Mouse (Mus musculus): ENCODE results near the gene Olfr690. TPM values are rescaled to one million over a fixed set of nuclear protein-coding genes. Genes with fewer than 3 reads are reported as not detected.

Olfr690 gene
- total RNA-seq, 2 experiments from 2014 or later, result not detected

DNA sequence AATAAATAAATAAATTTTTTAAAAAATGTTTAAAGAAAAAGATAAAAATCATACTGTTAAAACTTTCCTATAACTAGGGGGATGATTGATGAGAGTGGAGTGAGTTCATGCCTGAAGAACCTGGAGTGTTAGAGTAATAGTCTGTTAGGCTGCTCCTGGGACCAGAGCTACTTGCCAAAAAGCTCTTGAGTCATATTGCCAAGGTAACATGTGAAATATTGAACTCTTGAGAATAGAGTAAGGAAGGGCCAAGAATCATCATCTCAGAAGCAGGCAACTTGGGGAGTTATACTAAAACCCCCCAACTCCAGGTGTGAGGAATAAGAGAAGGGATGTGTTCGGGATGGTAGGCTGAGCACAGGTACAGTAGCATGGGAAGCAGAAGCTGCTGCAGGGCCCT lies 23.0 kb downstream of the Olfr690 start, which contains the start of gene Olfr689:
TSS of gene Olfr689 (plus strand) at position 301 of the 400 bp plus-strand sequence.
- no peak for DNase-seq
- no peak for TF ChIP-seq CTCF (IDR thresholded peaks at IDR 0.05)
- intact Hi-C loops (cut with DNase I), result no loop called here
- Histone ChIP-seq H3K27ac (no peak within 1 kb of the TSS), H3K4me3 (no peak within 1 kb of the TSS)

DNA sequence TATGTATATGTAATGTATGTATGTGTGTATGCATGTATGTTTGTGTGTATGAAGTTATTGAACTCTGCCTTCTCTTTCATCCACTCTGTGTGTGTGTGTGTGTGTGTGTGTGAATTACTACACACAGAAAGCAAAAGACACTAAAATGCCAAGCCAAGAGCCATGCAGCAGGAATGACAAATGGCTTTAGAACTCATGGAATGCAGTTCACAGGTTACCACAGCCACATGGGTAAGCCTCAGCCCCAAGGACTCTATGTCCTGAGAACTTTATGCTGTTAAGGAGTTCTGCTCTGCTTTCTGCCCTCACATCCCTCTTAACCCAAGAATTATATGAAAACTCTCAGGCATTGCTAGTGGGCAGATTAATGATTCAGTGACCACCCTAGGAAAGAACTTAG lies 43.9 kb downstream of the Olfr690 start:
- no peak for TF ChIP-seq CTCF (IDR thresholded peaks at IDR 0.05)
- no peak for DNase-seq
- no peak overlapping the region for H3K4me3 ChIP-seq
- intact Hi-C loops (cut with DNase I), result no loop called here
- H3K27ac ChIP-seq, result no peak overlapping the region

DNA sequence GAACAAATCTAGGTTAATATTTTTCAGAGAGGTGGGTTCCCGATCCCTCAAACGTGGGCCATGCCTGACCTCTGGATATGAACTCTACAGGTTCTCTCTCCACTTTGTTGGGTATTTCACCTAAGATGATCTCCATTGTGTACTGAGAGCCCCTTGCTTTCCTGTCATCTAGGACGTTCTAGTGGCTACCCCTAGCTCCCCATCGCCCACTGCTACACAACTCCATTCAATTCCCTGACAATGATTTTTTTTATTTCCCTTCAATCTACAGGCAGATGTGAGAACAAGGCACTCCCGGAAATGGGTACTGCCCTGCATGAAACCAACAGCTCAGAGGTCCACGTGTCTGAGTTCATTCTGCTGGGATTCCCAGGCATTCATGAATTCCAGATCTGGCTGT lies 46.1 kb downstream of the Olfr690 start, which contains the start of gene Olfr688:
TSS of gene Olfr688 (plus strand) at position 301 of the 400 bp plus-strand sequence.
- Histone ChIP-seq H3K4me3 (no peak within 1 kb of the TSS), H3K27ac (no peak within 1 kb of the TSS)
- intact Hi-C loops (cut with DNase I), result no loop called here
- no peak for DNase-seq
- no peak for TF ChIP-seq CTCF (IDR thresholded peaks at IDR 0.05)

Other genes starting within 250 kb of the Olfr690 start
- not detected for gene Olfr680-ps1, start 241.3 kb downstream of the Olfr690 start, total RNA-seq (2021)
- not detected for gene Olfr681, start 217.3 kb downstream of the Olfr690 start, total RNA-seq (2021)
- gene Olfr683, start 187.1 kb downstream of the Olfr690 start, total RNA-seq (2021), result not detected
- not detected for gene Olfr684, start 170.5 kb downstream of the Olfr690 start, total RNA-seq (2021)
- gene Olfr685, start 148.1 kb downstream of the Olfr690 start, total RNA-seq (2021), result not detected
- not detected for gene Olfr686, start 126.6 kb downstream of the Olfr690 start, total RNA-seq (2021)
- not detected for gene Olfr688, start 46.0 kb downstream of the Olfr690 start, total RNA-seq (2021)
- gene Olfr689, start 22.9 kb downstream of the Olfr690 start, total RNA-seq (2021), result not detected
- not detected for gene Olfr691, start 8.2 kb upstream of the Olfr690 start, total RNA-seq (2021)
- gene Olfr692, start 34.1 kb upstream of the Olfr690 start, total RNA-seq (2021), result not detected
- not detected for gene Gm5901, start 40.9 kb upstream of the Olfr690 start, total RNA-seq (2021)
- 10 to 100 TPM in 1 of 2 experiments, 1 to 10 TPM in 1; 9.8 to 10.8 TPM for gene Fam160a2, start 66.0 kb upstream of the Olfr690 start, total RNA-seq (2021)
- gene Cnga4, start 70.5 kb upstream of the Olfr690 start, total RNA-seq (2021), result not detected
- not detected for gene Cckbr, start 91.6 kb upstream of the Olfr690 start, total RNA-seq (2021)
- 10 to 100 TPM in 1 of 2 experiments, 1 to 10 TPM in 1; 7.6 to 12.7 TPM for gene Cavin3, start 148.2 kb upstream of the Olfr690 start, total RNA-seq (2021)
- 10 to 100 TPM; 53.4 to 56.8 TPM for gene Smpd1, start 220.3 kb upstream of the Olfr690 start, total RNA-seq (2021)
- gene Apbb1, start 247.5 kb upstream of the Olfr690 start, total RNA-seq (2021), result 1 to 10 TPM; 7.1 to 7.2 TPM